Mouse (Mus musculus): ENCODE measurements around the gene Tmigd3. TPM values are rescaled to one million over a fixed set of nuclear protein-coding genes. Genes with fewer than 3 reads are reported as not detected.

The Tmigd3 gene
- polyA plus RNA-seq, 2 experiments = 0.09 to 0.11 TPM

GRCm38 (mm10) chr3:105890220-105890619 lies 19.5 kb downstream of the Tmigd3 start:
- H3K27me3 ChIP-seq (ENCODE audit: control insufficient read depth, insufficient read depth, low read length) = no peaks in the 10 kb centered on the region
- no peak overlapping the region for H3K9ac ChIP-seq (replicated peaks)
- no peaks in the 10 kb centered on the region for H3K9me3 ChIP-seq (ENCODE audit: control insufficient read depth, low read length)
- WGBS (ENCODE audit: insufficient replicate concordance) = 57% methylated on average over 4 of the region's 4 CpGs
- TF ChIP-seq CTCF (IDR thresholded peaks at IDR 0.05; ENCODE audit: low read depth) (no peak), EP300 (IDR thresholded peaks at IDR 0.05; ENCODE audit: low read depth) (no peak)
- no peak overlapping the region for H3K4me3 ChIP-seq (ENCODE audit: insufficient read depth in 1 of 2, low read depth in 2 of 2, low read length in 2 of 2)
- DNase-seq (ENCODE audit: low read depth in 3 of 3, low spot score in 3 of 3) = no peak
- peaks cover 14 to 33% of the 10 kb centered on the region in 2 experiments for H3K4me1 ChIP-seq (replicated peaks; ENCODE audit: control insufficient read depth in 2 of 2, insufficient read depth in 2 of 2, low read length in 1 of 2)
- ATAC-seq (ENCODE audit: insufficient read depth) = no peak
- no peak overlapping the region for H3K27ac ChIP-seq
- H3K36me3 ChIP-seq (replicated peaks; ENCODE audit: control insufficient read depth, insufficient read depth, low read depth) = no peaks in the 10 kb centered on the region
- no peak overlapping the region for H3K4me2 ChIP-seq (ENCODE audit: low read depth)

DNA sequence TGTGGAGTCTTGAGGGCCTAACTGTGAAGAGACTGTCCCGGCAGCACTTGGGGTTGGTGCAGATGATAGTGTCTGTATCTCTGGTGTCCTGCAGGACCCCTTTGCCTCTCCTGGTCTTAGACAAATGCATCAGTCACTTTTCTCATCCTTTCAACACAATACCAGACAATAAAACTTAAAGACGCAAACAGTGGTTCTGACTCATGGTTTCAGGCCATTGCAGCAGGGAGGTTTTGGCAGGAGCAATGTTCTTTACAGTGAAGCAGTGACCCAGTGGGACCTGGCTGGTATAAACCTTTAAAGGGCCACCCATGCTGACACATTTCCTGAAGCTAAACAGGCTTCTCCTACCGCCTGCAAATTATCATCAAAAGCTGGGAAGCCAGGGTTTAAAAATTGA lies 20.4 kb downstream of the Tmigd3 start:
- ATAC-seq (ENCODE audit: insufficient read depth) = no peak
- Histone ChIP-seq H3K4me2 (ENCODE audit: low read depth) (no peak overlapping the region), H3K9ac (replicated peaks) (no peak overlapping the region), H3K9me3 (ENCODE audit: control insufficient read depth, low read length) (no peaks in the 10 kb centered on the region), H3K36me3 (replicated peaks; ENCODE audit: control insufficient read depth, insufficient read depth, low read depth) (no peaks in the 10 kb centered on the region), H3K27me3 (ENCODE audit: control insufficient read depth, insufficient read depth, low read length) (no peaks in the 10 kb centered on the region), H3K27ac (no peak overlapping the region), H3K4me3 (ENCODE audit: insufficient read depth in 1 of 2, low read depth in 2 of 2, low read length in 2 of 2) (no peak overlapping the region), H3K4me1 (replicated peaks; ENCODE audit: control insufficient read depth in 2 of 2, insufficient read depth in 2 of 2, low read length in 1 of 2) (peaks cover 14 to 35% of the 10 kb centered on the region in 2 experiments)
- 41% methylated on average over 3 of the region's 3 CpGs for WGBS (ENCODE audit: insufficient replicate concordance)
- DNase-seq (ENCODE audit: low read depth in 3 of 3, low spot score in 3 of 3) = no peak
- no peak for TF ChIP-seq CTCF (IDR thresholded peaks at IDR 0.05; ENCODE audit: low read depth)
- no peak for TF ChIP-seq EP300 (IDR thresholded peaks at IDR 0.05; ENCODE audit: low read depth)

DNA sequence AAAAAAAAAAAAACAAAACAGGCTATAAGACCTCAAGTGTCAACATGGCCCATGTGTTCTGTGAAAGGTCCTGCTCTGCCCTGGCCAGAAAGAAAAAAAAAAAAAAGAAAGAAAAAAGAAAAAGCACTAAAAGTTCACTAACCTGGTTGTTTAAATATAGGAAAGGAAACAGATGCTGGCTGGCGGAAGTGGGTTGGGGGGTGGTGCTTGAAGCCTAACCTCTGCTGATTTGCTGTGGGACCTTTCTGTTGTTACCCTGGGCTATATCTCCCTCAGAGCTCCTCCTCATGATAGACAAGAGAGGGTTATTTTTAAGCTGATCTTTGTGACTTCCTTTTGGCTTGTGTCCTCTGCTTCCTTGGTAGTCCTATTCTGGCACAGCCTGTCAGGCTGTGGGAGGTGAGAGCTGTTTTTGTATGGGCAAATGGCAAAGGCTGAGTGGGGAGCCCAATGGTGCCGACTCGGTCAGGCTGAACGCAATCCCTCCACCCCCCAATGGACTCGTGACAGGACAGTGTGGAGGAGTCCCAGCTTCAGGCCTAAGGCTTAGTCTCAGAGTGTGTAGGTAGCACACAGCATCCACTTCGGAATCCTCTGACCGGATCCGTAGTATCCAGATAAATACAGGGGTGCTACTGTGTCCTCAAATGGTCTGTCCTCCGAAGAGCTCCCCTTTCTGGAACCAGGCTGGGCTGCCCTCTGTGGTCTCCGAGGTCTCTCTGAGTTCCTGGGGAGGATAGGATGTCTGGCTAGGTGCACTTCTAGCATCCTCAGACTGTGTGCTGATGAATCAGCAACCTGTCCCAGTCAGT lies 21.3 kb downstream of the Tmigd3 start:
- peaks cover 14 to 35% of the 10 kb centered on the region in 2 experiments for H3K4me1 ChIP-seq (replicated peaks; ENCODE audit: control insufficient read depth in 2 of 2, insufficient read depth in 2 of 2, low read length in 1 of 2)
- H3K4me3 ChIP-seq (ENCODE audit: insufficient read depth in 1 of 2, low read depth in 2 of 2, low read length in 2 of 2) = no peak overlapping the region
- DNase-seq (ENCODE audit: low read depth in 3 of 3, low spot score in 3 of 3) (no peak), ATAC-seq (ENCODE audit: insufficient read depth) (peak; percentile 12)
- H3K27ac ChIP-seq = peak overlapping the region; percentile 25
- WGBS (ENCODE audit: insufficient replicate concordance) = 21% methylated on average over 10 of the region's 10 CpGs
- H3K4me2 ChIP-seq (ENCODE audit: low read depth) = peak overlapping the region; percentile 53
- TF ChIP-seq EP300 (IDR thresholded peaks at IDR 0.05; ENCODE audit: low read depth) = no peak
- TF ChIP-seq CTCF (IDR thresholded peaks at IDR 0.05; ENCODE audit: low read depth) = no peak
- no peak overlapping the region for H3K9ac ChIP-seq (replicated peaks)
- no peaks in the 10 kb centered on the region for H3K9me3 ChIP-seq (ENCODE audit: control insufficient read depth, low read length)
- H3K36me3 ChIP-seq (replicated peaks; ENCODE audit: control insufficient read depth, insufficient read depth, low read depth) = no peaks in the 10 kb centered on the region
- no peaks in the 10 kb centered on the region for H3K27me3 ChIP-seq (ENCODE audit: control insufficient read depth, insufficient read depth, low read length)

- DNase-seq (ENCODE audit: low read depth in 3 of 3, low spot score in 3 of 3) = no peak
- no peaks in the 10 kb centered on the region for H3K27me3 ChIP-seq (ENCODE audit: control insufficient read depth, insufficient read depth, low read length)
- no peak overlapping the region for H3K27ac ChIP-seq
- TF ChIP-seq EP300 (IDR thresholded peaks at IDR 0.05; ENCODE audit: low read depth) = peak; percentile 11; the same call in 1 of the 2 replicates
- no peak for TF ChIP-seq CTCF (IDR thresholded peaks at IDR 0.05; ENCODE audit: low read depth)
- no peaks in the 10 kb centered on the region for H3K9me3 ChIP-seq (ENCODE audit: control insufficient read depth, low read length)
- no peak overlapping the region for H3K9ac ChIP-seq (replicated peaks)
- 20% methylated on average over 19 of the region's 19 CpGs for WGBS (ENCODE audit: insufficient replicate concordance)
- H3K4me3 ChIP-seq (ENCODE audit: insufficient read depth in 1 of 2, low read depth in 2 of 2, low read length in 2 of 2) = no peak overlapping the region
- ATAC-seq (ENCODE audit: insufficient read depth) = peak; percentile 81
- peak overlapping the region; percentile 53 for H3K4me2 ChIP-seq (ENCODE audit: low read depth)
- H3K4me1 ChIP-seq (replicated peaks; ENCODE audit: control insufficient read depth in 2 of 2, insufficient read depth in 2 of 2, low read length in 1 of 2) = peaks cover 14 to 35% of the 10 kb centered on the region in 2 experiments
- H3K36me3 ChIP-seq (replicated peaks; ENCODE audit: control insufficient read depth, insufficient read depth, low read depth) = no peaks in the 10 kb centered on the region
These were observed 22.1 kb downstream of the Tmigd3 start for GRCm38 (mm10) chr3:105892572-105893495.

Data from liver, embryonic 14.5 days (tissue).